Comparison of ENCODE assay signal across 8 mouse cellular contexts in the genomic region with DNA sequence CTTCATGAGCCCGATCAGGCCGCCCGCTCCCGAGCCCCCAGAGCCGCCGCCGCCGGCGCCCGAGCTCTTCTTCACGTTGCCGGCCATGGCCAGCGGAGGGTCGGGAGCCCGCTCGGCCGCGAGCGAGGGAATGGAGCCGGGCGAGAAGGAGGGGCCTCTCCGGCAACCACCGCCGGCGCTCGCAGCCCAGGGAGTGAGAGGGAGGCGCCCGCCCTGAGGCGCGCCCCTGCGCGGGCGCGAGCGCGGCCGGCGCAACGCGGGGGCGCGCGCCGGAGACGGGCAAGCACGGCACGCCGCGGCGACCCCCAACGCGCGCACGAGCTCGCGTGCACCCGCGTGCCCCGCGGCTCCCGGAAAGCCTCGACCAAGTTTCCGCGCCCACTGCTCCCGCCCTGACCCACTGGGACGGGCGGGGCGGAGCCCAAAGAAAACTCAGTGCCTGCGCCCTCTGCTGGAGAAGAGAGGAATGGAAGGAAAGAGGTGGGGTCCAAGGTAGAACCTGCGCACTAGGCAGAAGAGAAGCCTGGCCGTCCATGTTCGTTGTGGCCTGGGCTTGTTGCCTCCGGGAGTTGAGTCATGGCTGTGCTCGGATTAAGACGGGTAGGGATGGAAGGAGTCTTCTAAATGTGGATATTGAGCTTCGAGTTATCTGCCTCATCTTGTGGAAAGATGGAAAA. TPM values are rescaled to one million over a fixed set of nuclear protein-coding genes. Genes with fewer than 3 reads are reported as not detected.
DNase-seq lines count a peak whose midpoint lies in the region; ATAC-seq lines count a peak whose summit lies in the region.

A gene (minus strand): TSS at position 248 of the 677 bp plus-strand sequence.

- peak within 1 kb of the TSS; percentile 94 for H3K27ac ChIP-seq in forebrain, embryonic 14.5 days (ENCODE audit: low read depth, low read length)
- H3K27ac ChIP-seq in neural tube, embryonic 15.5 days (replicated peaks): peak within 1 kb of the TSS; percentile 97

- H3K9ac ChIP-seq in forebrain, embryonic 14.5 days (ENCODE audit: low read length): peak within 1 kb of the TSS; percentile 96
- H3K9ac ChIP-seq in neural tube, embryonic 15.5 days (replicated peaks): peak within 1 kb of the TSS; percentile 92

- peaks cover 10% of the 10 kb centered on the region for H3K4me1 ChIP-seq in forebrain, embryonic 14.5 days (ENCODE audit: control insufficient read depth, insufficient read depth, low read length)
- peaks cover 28% of the 10 kb centered on the region for H3K4me1 ChIP-seq in neural tube, embryonic 15.5 days

- intact Hi-C loops in heart, postnatal 14 days (cut with DNase I): loop anchor here (1.0 to 10.0 kb wide), 3 partner anchors 51 to 249 kb away; no protein-coding TSS in a partner anchor

- H3K9me3 ChIP-seq in forebrain, embryonic 14.5 days (replicated peaks; ENCODE audit: control insufficient read depth, low read length): no peaks in the 10 kb centered on the region
- H3K9me3 ChIP-seq in neural tube, embryonic 15.5 days (replicated peaks): no peaks in the 10 kb centered on the region

- ATAC-seq in forebrain, embryonic 14.5 days: peak; percentile 94
- peak; percentile 92 for ATAC-seq in neural tube, embryonic 15.5 days (ENCODE audit: low FRiP score)

- H3K4me3 ChIP-seq in forebrain, embryonic 14.5 days (ENCODE audit: low read depth, low read length): peak within 1 kb of the TSS; percentile 82
- peak within 1 kb of the TSS; percentile 92 for H3K4me3 ChIP-seq in neural tube, embryonic 15.5 days (replicated peaks)

- H3K27me3 ChIP-seq in forebrain, embryonic 14.5 days (replicated peaks; ENCODE audit: control insufficient read depth, insufficient read depth, low read length): no peaks in the 10 kb centered on the region
- no peaks in the 10 kb centered on the region for H3K27me3 ChIP-seq in neural tube, embryonic 15.5 days (replicated peaks)

- H3K36me3 ChIP-seq in forebrain, embryonic 14.5 days (ENCODE audit: control insufficient read depth, insufficient read depth, low read length): no peaks in the 10 kb centered on the region
- no peaks in the 10 kb centered on the region for H3K36me3 ChIP-seq in neural tube, embryonic 15.5 days

- H3K4me2 ChIP-seq in forebrain, embryonic 14.5 days (ENCODE audit: low read length): peak within 1 kb of the TSS; percentile 50
- peak within 1 kb of the TSS; percentile 71 for H3K4me2 ChIP-seq in neural tube, embryonic 15.5 days

- under 1% methylated on average over 72 of the region's 76 CpGs for WGBS in forebrain, embryonic 14.5 days
- WGBS in neural tube, embryonic 15.5 days: under 1% methylated on average over 59 of the region's 76 CpGs

- peak; percentile 97 for DNase-seq in ES-CJ7 (ENCODE audit: low read depth, low spot score)
- DNase-seq in cerebellum, adult 11 months: peak; percentile 98
- DNase-seq in forebrain, embryonic 14.5 days (ENCODE audit: low spot score): peak; percentile 98
- DNase-seq in heart, postnatal 14 days: peak; percentile 99
- DNase-seq in layer of hippocampus, adult 11-12 months (ENCODE audit: low spot score): peak; percentile 99
- DNase-seq in lung, adult 18-20 months: peak; percentile 98
- peak; percentile 97 for DNase-seq in testis, postnatal 14 days (ENCODE audit: low spot score)

RNA-seq across cellular contexts. Expression of the gene that starts here (rescaled TPM):
- 13.4 and 17.3 TPM in 2 replicates for polyA plus RNA-seq in forebrain, embryonic 14.5 days (2014; fragmentation: Nextera tagmentation; extraction: Ambion mirVana)
- total RNA-seq in heart, postnatal 14 days (2021): 10 to 100 TPM; 26.4 to 31.2 TPM
- polyA plus RNA-seq in neural tube, embryonic 15.5 days (2015; fragmentation: Nextera tagmentation; extraction: Ambion mirVana): 18.2 and 20.2 TPM in 2 replicates

Comparison
In these comparisons a context has a peak if more than half of its experiments do, and no peak if none do; other contexts are left out.
1. Peak in every context shown above with its lines: DNase-seq, ATAC-seq, H3K4me3 ChIP-seq and H3K27ac ChIP-seq.